Mouse (Mus musculus): ENCODE results near the gene Mdm1. TPM values are rescaled to one million over a fixed set of nuclear protein-coding genes. Genes with fewer than 3 reads are reported as not detected.
"Not testable (repeated sequence)": the region's sequence is repeated elsewhere in the genome, so short reads cannot be mapped to it uniquely, and the experiment has no call there.

Gene Mdm1
- total RNA-seq, 2 experiments from 2014 or later, result 7.6 to 7.8 TPM

GRCm38 (mm10) chr10:118122441-118123162 lies 19.0 kb upstream of the Mdm1 start:
- peak in 1 of 2 experiments; percentile 11 for DNase-seq (ENCODE audit: low spot score in 2 of 2)

- no peak for DNase-seq (ENCODE audit: low spot score in 2 of 2)
Measured at GRCm38 (mm10) chr10:118125236-118125635, 16.4 kb upstream of the Mdm1 start.

GRCm38 (mm10) chr10:118125776-118126445 lies 15.7 kb upstream of the Mdm1 start:
- DNase-seq (ENCODE audit: low spot score in 2 of 2), result no peak

- DNase-seq (ENCODE audit: low spot score in 2 of 2), result no peak
Measured at GRCm38 (mm10) chr10:118129001-118129682, 12.5 kb upstream of the Mdm1 start.

GRCm38 (mm10) chr10:118130016-118130415 lies 11.6 kb upstream of the Mdm1 start:
- no peak for DNase-seq (ENCODE audit: low spot score in 2 of 2)

- DNase-seq (ENCODE audit: low spot score in 2 of 2), result no peak
Measured at GRCm38 (mm10) chr10:118132993-118133392, 8.6 kb upstream of the Mdm1 start.

GRCm38 (mm10) chr10:118138508-118138907 lies 3.1 kb upstream of the Mdm1 start:
- DNase-seq (ENCODE audit: low spot score in 2 of 2), result no peak

- DNase-seq (ENCODE audit: low spot score in 2 of 2), result no peak
Measured at GRCm38 (mm10) chr10:118139837-118140570, 1.6 kb upstream of the Mdm1 start.

GRCm38 (mm10) chr10:118141884-118142801 lies 532 bp downstream of the Mdm1 start:
- peak; percentile 23 to 36 for DNase-seq (ENCODE audit: low spot score in 2 of 2)

- no peak for DNase-seq (ENCODE audit: low spot score in 2 of 2)
Measured at GRCm38 (mm10) chr10:118149381-118149780, 7.8 kb downstream of the Mdm1 start.

GRCm38 (mm10) chr10:118150866-118151265 lies 9.3 kb downstream of the Mdm1 start:
- no peak for DNase-seq (ENCODE audit: low spot score in 2 of 2)

- DNase-seq (ENCODE audit: low spot score in 2 of 2), result peak in 1 of 2 experiments; percentile 12
Measured at GRCm38 (mm10) chr10:118155932-118156331, 14.3 kb downstream of the Mdm1 start.

- peak; percentile 75 to 85 for DNase-seq (ENCODE audit: low spot score in 2 of 2)
Measured at GRCm38 (mm10) chr10:118161131-118161530, 19.5 kb downstream of the Mdm1 start.

GRCm38 (mm10) chr10:118169212-118169611 lies 27.6 kb downstream of the Mdm1 start:
- no peak for DNase-seq (ENCODE audit: low spot score in 2 of 2)

GRCm38 (mm10) chr10:118172416-118172815 lies 30.8 kb downstream of the Mdm1 start:
- DNase-seq (ENCODE audit: low spot score in 2 of 2), result no peak

- DNase-seq (ENCODE audit: low spot score in 2 of 2), result no peak
Measured at GRCm38 (mm10) chr10:118172876-118173275, 31.3 kb downstream of the Mdm1 start.

GRCm38 (mm10) chr10:118175542-118175941 lies 33.9 kb downstream of the Mdm1 start:
- not testable (repeated sequence) for DNase-seq (ENCODE audit: low spot score in 2 of 2)

- DNase-seq (ENCODE audit: low spot score in 2 of 2), result no peak
Measured at GRCm38 (mm10) chr10:118178735-118179151, 37.1 kb downstream of the Mdm1 start.

- DNase-seq (ENCODE audit: low spot score in 2 of 2), result no peak
Measured at GRCm38 (mm10) chr10:118179265-118179664, 37.7 kb downstream of the Mdm1 start.

- DNase-seq (ENCODE audit: low spot score in 2 of 2), result not testable (repeated sequence)
Measured at GRCm38 (mm10) chr10:118195150-118195549, 53.5 kb downstream of the Mdm1 start.

Data from left cerebral cortex, adult 18-20 months (tissue).